Mouse (Mus musculus): ENCODE results near the gene Slc17a7. TPM values are rescaled to one million over a fixed set of nuclear protein-coding genes. Genes with fewer than 3 reads are reported as not detected.

The Slc17a7 gene
- polyA plus RNA-seq, 1 experiment from 2014 or later, result 0.62 TPM

DNA sequence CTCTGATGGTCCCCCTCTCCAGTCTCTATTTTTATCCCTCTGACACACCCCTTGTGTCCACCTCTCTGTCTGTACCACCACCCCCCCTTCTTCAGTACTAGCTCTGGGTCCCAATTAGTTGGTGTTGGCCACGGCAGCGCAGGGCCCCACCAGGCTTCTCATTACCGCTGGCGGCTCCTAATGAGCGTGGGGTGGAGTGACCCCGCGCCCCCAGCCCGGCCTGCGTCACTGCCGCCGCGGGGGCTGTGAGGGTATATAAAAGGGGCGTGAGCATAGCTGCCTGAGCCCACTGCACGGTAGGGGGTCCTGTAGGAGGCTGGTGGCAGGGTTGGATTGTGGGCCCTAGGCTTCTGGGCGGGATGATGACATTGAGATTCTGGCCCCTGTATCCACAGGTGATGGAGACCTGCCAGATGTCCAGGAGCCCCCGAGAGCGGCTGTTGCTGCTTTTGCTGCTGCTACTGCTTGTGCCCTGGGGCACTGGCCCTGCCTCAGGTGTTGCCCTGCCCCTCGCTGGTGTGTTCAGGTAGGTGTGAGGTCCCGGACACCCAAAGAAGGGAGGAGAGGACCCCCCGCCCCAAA, 17.2 kb downstream of the Slc17a7 start, which contains the start of gene Pth2:
Pth2 (plus strand) TSS at position 100 of the 582 bp plus-strand sequence.
- Histone ChIP-seq H3K27me3 (ENCODE audit: control insufficient read depth, insufficient read depth, low read length) (peaks cover 86% of the 10 kb centered on the region), H3K4me2 (ENCODE audit: low read length) (peak within 1 kb of the TSS; percentile 50), H3K4me3 (replicated peaks; ENCODE audit: low read depth, low read length) (peak within 1 kb of the TSS; percentile 25), H3K27ac (replicated peaks; ENCODE audit: low read depth, low read length) (no peak within 1 kb of the TSS), H3K9me3 (ENCODE audit: control insufficient read depth, low read length) (no peaks in the 10 kb centered on the region), H3K9ac (replicated peaks; ENCODE audit: low read length) (peak within 1 kb of the TSS; percentile 23; the same call in 1 of the 2 replicates), H3K36me3 (ENCODE audit: control insufficient read depth, insufficient read depth, low read length) (no peaks in the 10 kb centered on the region), H3K4me1 (ENCODE audit: control insufficient read depth, insufficient read depth, low read length) (0 out of 2 replicates have a peak, but pooled peaks cover 8% of the 10 kb centered on the region)
- ATAC-seq (ENCODE audit: low FRiP score, low TSS enrichment), result no peak
- 23% methylated on average over 19 of the region's 20 CpGs for WGBS
- DNase-seq, result no peak

DNA sequence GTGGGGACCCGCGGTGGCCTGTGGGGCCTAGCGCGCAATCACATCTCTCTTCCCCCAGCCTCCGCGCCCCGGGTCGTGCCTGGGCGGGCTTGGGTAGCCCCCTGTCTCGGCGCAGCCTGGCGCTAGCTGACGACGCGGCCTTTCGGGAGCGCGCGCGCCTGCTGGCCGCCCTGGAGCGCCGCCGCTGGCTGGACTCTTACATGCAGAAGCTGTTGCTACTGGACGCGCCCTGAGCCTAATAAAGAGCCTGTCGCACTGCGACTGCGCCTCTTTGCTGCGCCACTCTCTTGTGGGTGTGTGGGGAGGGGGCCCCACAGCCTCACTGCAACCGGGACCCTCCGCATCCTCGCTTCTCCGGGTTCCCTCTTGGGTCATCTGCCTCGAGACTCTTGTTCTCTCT, 17.8 kb downstream of the Slc17a7 start:
- DNase-seq (peak; percentile 47), ATAC-seq (ENCODE audit: low FRiP score, low TSS enrichment) (no peak)
- Histone ChIP-seq H3K36me3 (ENCODE audit: control insufficient read depth, insufficient read depth, low read length) (no peaks in the 10 kb centered on the region), H3K9me3 (ENCODE audit: control insufficient read depth, low read length) (no peaks in the 10 kb centered on the region), H3K27ac (replicated peaks; ENCODE audit: low read depth, low read length) (no peak overlapping the region), H3K4me3 (replicated peaks; ENCODE audit: low read depth, low read length) (peak overlapping the region; percentile 25), H3K4me1 (ENCODE audit: control insufficient read depth, insufficient read depth, low read length) (0 out of 2 replicates have a peak, but pooled peaks cover 5% of the 10 kb centered on the region), H3K4me2 (ENCODE audit: low read length) (peak overlapping the region; percentile 50), H3K9ac (replicated peaks; ENCODE audit: low read length) (peak overlapping the region; percentile 23; the same call in 1 of the 2 replicates), H3K27me3 (ENCODE audit: control insufficient read depth, insufficient read depth, low read length) (peaks cover 81% of the 10 kb centered on the region)
- 4% methylated on average over 35 of the region's 35 CpGs for WGBS

DNA sequence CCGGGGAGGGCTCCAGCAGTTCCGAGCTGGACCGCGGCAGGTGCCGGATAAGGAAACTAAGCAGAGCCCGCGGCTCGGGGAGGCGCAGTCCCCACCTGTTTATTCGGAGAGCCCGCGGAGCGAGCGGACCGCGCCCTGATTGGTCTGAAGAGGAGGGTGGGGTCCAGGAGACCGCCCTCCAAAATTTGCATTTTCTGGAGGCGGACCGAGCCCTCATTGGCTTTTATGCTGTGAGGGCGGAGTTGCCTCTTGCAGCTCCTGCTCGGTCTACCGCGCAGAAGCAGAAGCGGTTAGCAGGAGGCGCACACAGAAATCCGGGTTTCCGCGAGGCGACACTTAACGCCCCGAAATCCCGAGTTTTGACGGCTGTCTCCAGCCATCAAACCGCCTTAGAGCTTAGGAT, 18.5 kb downstream of the Slc17a7 start:
- H3K36me3 ChIP-seq (ENCODE audit: control insufficient read depth, insufficient read depth, low read length), result no peaks in the 10 kb centered on the region
- H3K4me1 ChIP-seq (ENCODE audit: control insufficient read depth, insufficient read depth, low read length), result 0 out of 2 replicates have a peak, but pooled peaks cover 5% of the 10 kb centered on the region
- peak overlapping the region; percentile 50 for H3K4me2 ChIP-seq (ENCODE audit: low read length)
- H3K27ac ChIP-seq (replicated peaks; ENCODE audit: low read depth, low read length), result no peak overlapping the region
- DNase-seq (peak; percentile 86), ATAC-seq (ENCODE audit: low FRiP score, low TSS enrichment) (peak; percentile 44; the same call in 1 of the 2 replicates)
- no peaks in the 10 kb centered on the region for H3K9me3 ChIP-seq (ENCODE audit: control insufficient read depth, low read length)
- peaks cover 74% of the 10 kb centered on the region for H3K27me3 ChIP-seq (ENCODE audit: control insufficient read depth, insufficient read depth, low read length)
- H3K4me3 ChIP-seq (replicated peaks; ENCODE audit: low read depth, low read length), result peak overlapping the region; percentile 25
- no peak overlapping the region for H3K9ac ChIP-seq (replicated peaks; ENCODE audit: low read length)
- under 1% methylated on average over 34 of the region's 34 CpGs for WGBS

DNA sequence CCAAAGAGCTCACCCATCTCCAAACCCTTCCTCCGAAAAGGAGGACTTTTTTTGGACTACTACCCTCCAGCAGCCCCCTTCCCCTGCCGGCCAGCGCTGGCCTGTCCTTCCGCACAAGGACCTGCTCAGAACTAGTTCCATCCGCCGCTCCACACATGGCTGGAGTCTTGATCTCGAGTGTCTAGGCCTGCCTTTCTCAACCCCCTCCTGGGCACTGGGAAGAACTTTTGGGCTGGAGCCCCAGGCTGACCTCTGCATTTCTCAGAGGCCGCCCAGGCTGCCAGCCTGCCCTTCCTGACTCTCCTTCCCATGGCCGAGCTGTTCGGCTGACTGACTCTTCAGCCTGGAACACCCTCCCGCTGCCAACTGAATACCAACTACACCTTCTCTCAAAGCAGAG, 18.9 kb downstream of the Slc17a7 start:
- DNase-seq (no peak), ATAC-seq (ENCODE audit: low FRiP score, low TSS enrichment) (no peak)
- H3K4me1 ChIP-seq (ENCODE audit: control insufficient read depth, insufficient read depth, low read length), result 0 out of 2 replicates have a peak, but pooled peaks cover 5% of the 10 kb centered on the region
- 11% methylated on average over 11 of the region's 11 CpGs for WGBS
- H3K27me3 ChIP-seq (ENCODE audit: control insufficient read depth, insufficient read depth, low read length), result peaks cover 70% of the 10 kb centered on the region
- peak overlapping the region; percentile 50 for H3K4me2 ChIP-seq (ENCODE audit: low read length)
- no peaks in the 10 kb centered on the region for H3K36me3 ChIP-seq (ENCODE audit: control insufficient read depth, insufficient read depth, low read length)
- no peaks in the 10 kb centered on the region for H3K9me3 ChIP-seq (ENCODE audit: control insufficient read depth, low read length)
- peak overlapping the region; percentile 25 for H3K4me3 ChIP-seq (replicated peaks; ENCODE audit: low read depth, low read length)
- no peak overlapping the region for H3K9ac ChIP-seq (replicated peaks; ENCODE audit: low read length)
- H3K27ac ChIP-seq (replicated peaks; ENCODE audit: low read depth, low read length), result no peak overlapping the region

DNA sequence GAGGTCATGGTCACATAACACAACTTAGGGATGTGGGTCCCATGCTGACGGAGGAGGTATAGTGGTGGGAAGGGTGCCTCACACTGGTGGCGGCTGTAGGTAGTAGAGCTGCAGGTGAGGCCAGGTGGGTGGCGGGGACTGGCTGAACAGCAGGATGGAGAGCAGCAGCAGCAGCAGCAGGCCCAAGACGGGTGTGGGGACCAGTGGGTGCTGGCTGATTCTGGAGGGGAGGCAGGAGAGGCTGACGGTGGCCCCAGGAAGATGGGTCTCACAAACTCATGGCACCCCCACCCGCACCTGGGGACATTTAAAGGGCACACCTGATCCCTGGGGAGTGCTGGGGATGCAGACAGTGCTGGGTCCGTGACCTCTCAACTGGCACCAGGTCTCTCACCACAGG, 19.9 kb downstream of the Slc17a7 start:
- H3K36me3 ChIP-seq (ENCODE audit: control insufficient read depth, insufficient read depth, low read length), result no peaks in the 10 kb centered on the region
- no peak overlapping the region for H3K9ac ChIP-seq (replicated peaks; ENCODE audit: low read length)
- H3K4me2 ChIP-seq (ENCODE audit: low read length), result no peak overlapping the region
- no peak overlapping the region for H3K27ac ChIP-seq (replicated peaks; ENCODE audit: low read depth, low read length)
- 0 out of 2 replicates have a peak, but pooled peaks cover 5% of the 10 kb centered on the region for H3K4me1 ChIP-seq (ENCODE audit: control insufficient read depth, insufficient read depth, low read length)
- no peak overlapping the region for H3K4me3 ChIP-seq (replicated peaks; ENCODE audit: low read depth, low read length)
- DNase-seq (no peak), ATAC-seq (ENCODE audit: low FRiP score, low TSS enrichment) (no peak)
- H3K9me3 ChIP-seq (ENCODE audit: control insufficient read depth, low read length), result no peaks in the 10 kb centered on the region
- H3K27me3 ChIP-seq (ENCODE audit: control insufficient read depth, insufficient read depth, low read length), result peaks cover 59% of the 10 kb centered on the region
- WGBS, result 64% methylated on average over 7 of the region's 7 CpGs

DNA sequence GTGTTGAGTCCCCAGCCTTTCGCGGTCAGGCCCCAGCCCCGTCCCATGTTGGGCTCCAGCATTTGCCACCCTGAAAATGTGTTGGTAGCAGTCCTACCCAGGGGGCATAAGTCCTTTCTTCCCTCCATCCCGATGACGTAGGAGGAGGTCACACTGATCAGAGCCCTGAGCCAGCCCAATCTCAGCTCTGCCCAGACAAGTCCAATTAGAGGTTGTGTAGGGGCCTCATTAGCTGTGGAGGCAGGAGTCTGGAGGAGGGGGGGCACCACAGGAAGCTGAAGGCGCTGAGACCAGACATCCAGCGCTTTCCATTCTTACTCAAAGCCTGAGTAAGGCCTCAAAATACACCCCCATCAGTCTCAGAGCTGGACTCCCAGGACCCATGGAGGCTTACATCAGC, 22.2 kb downstream of the Slc17a7 start:
- H3K4me3 ChIP-seq (replicated peaks; ENCODE audit: low read depth, low read length), result no peak overlapping the region
- H3K27ac ChIP-seq (replicated peaks; ENCODE audit: low read depth, low read length), result no peak overlapping the region
- no peak overlapping the region for H3K4me2 ChIP-seq (ENCODE audit: low read length)
- H3K4me1 ChIP-seq (ENCODE audit: control insufficient read depth, insufficient read depth, low read length), result 0 out of 2 replicates have a peak, but pooled peaks cover 5% of the 10 kb centered on the region
- peaks cover 38% of the 10 kb centered on the region for H3K27me3 ChIP-seq (ENCODE audit: control insufficient read depth, insufficient read depth, low read length)
- H3K9me3 ChIP-seq (ENCODE audit: control insufficient read depth, low read length), result no peaks in the 10 kb centered on the region
- 64% methylated on average over 7 of the region's 7 CpGs for WGBS
- no peak overlapping the region for H3K9ac ChIP-seq (replicated peaks; ENCODE audit: low read length)
- no peaks in the 10 kb centered on the region for H3K36me3 ChIP-seq (ENCODE audit: control insufficient read depth, insufficient read depth, low read length)
- DNase-seq (no peak), ATAC-seq (ENCODE audit: low FRiP score, low TSS enrichment) (no peak)

GRCm38 (mm10) chr7:45189600-45189999, 25.9 kb downstream of the Slc17a7 start:
- H3K27me3 ChIP-seq (ENCODE audit: control insufficient read depth, insufficient read depth, low read length), result peaks cover 1% of the 10 kb centered on the region; the same call in 1 of the 2 replicates
- H3K27ac ChIP-seq (replicated peaks; ENCODE audit: low read depth, low read length), result no peak overlapping the region
- no peak overlapping the region for H3K4me3 ChIP-seq (replicated peaks; ENCODE audit: low read depth, low read length)
- no peaks in the 10 kb centered on the region for H3K4me1 ChIP-seq (ENCODE audit: control insufficient read depth, insufficient read depth, low read length)
- H3K9ac ChIP-seq (replicated peaks; ENCODE audit: low read length), result 0 out of 2 replicates have a peak overlapping the region, but pooled peaks have one; percentile 6
- no peaks in the 10 kb centered on the region for H3K9me3 ChIP-seq (ENCODE audit: control insufficient read depth, low read length)
- no peak for ATAC-seq (ENCODE audit: low FRiP score, low TSS enrichment)
- no peak overlapping the region for H3K4me2 ChIP-seq (ENCODE audit: low read length)
- no peak for DNase-seq
- 64% methylated on average over 16 of the region's 16 CpGs for WGBS
- H3K36me3 ChIP-seq (ENCODE audit: control insufficient read depth, insufficient read depth, low read length), result no peaks in the 10 kb centered on the region

DNA sequence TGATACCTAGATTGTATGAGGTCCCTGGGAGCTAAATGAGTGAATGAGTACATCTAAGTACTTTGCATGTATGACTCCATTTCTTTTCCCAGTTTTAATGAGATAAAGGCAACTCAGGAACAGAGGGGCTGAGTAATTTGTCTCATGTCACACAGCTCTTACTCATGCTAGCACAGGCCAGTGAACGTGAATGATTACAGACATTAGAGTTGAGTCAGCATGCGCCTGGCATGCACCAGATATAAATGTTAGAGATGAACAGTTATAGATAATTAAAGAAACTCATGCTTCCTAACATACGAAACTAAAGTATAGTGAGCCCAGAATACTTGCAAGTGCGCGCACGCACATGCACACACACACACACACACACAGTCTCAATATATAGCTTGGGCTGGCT, 26.4 kb downstream of the Slc17a7 start:
- no peak for DNase-seq
- no peaks in the 10 kb centered on the region for H3K9me3 ChIP-seq (ENCODE audit: control insufficient read depth, low read length)
- no peaks in the 10 kb centered on the region for H3K36me3 ChIP-seq (ENCODE audit: control insufficient read depth, insufficient read depth, low read length)
- H3K4me3 ChIP-seq (replicated peaks; ENCODE audit: low read depth, low read length), result no peak overlapping the region
- ATAC-seq (ENCODE audit: low FRiP score, low TSS enrichment), result no peak
- H3K4me1 ChIP-seq (ENCODE audit: control insufficient read depth, insufficient read depth, low read length), result no peaks in the 10 kb centered on the region
- H3K27me3 ChIP-seq (ENCODE audit: control insufficient read depth, insufficient read depth, low read length), result no peaks in the 10 kb centered on the region
- H3K9ac ChIP-seq (replicated peaks; ENCODE audit: low read length), result no peak overlapping the region
- WGBS, result 93% methylated on average over 6 of the region's 6 CpGs
- no peak overlapping the region for H3K4me2 ChIP-seq (ENCODE audit: low read length)
- H3K27ac ChIP-seq (replicated peaks; ENCODE audit: low read depth, low read length), result no peak overlapping the region

GRCm38 (mm10) chr7:45191161-45191560, 27.4 kb downstream of the Slc17a7 start:
- no peaks in the 10 kb centered on the region for H3K9me3 ChIP-seq (ENCODE audit: control insufficient read depth, low read length)
- no peak overlapping the region for H3K4me2 ChIP-seq (ENCODE audit: low read length)
- no peak overlapping the region for H3K4me3 ChIP-seq (replicated peaks; ENCODE audit: low read depth, low read length)
- no peak overlapping the region for H3K9ac ChIP-seq (replicated peaks; ENCODE audit: low read length)
- no peaks in the 10 kb centered on the region for H3K36me3 ChIP-seq (ENCODE audit: control insufficient read depth, insufficient read depth, low read length)
- DNase-seq (no peak), ATAC-seq (ENCODE audit: low FRiP score, low TSS enrichment) (no peak)
- H3K4me1 ChIP-seq (ENCODE audit: control insufficient read depth, insufficient read depth, low read length), result no peaks in the 10 kb centered on the region
- WGBS, result 86% methylated on average over 2 of the region's 2 CpGs
- no peaks in the 10 kb centered on the region for H3K27me3 ChIP-seq (ENCODE audit: control insufficient read depth, insufficient read depth, low read length)
- H3K27ac ChIP-seq (replicated peaks; ENCODE audit: low read depth, low read length), result no peak overlapping the region
